ENCODE assay signal across 11 mouse cellular contexts in genomic region chr5:28315526-28315925, GRCm38 (mm10). TPM values are rescaled to one million over a fixed set of nuclear protein-coding genes. Genes with fewer than 3 reads are reported as not detected.
DNase-seq lines count a peak whose midpoint lies in the region; ATAC-seq and TF ChIP-seq lines count a peak whose summit lies in the region.
"Had no signal": no experiment of that assay in that cellular context is flagged by ENCODE, and none has a peak within 500 bp of the region (broad histone marks: within the 10 kb centered on the region; RNA-seq: fewer than 3 reads in every experiment).

No protein-coding gene starts in this region.

- TF ChIP-seq CTCF in liver, embryonic 14.5 days (IDR thresholded peaks at IDR 0.05; ENCODE audit: low read depth), result no peak
- no peak for TF ChIP-seq CTCF in MEL (IDR thresholded peaks at IDR 0.05 in 2 of 3, conservative IDR thresholded peaks at IDR 0.05 in 1 of 3; ENCODE audit: control insufficient read depth in 1 of 3, insufficient read depth in 1 of 3, low read depth in 2 of 3, low read length in 3 of 3, poor library complexity in 1 of 3, severe bottlenecking in 1 of 3)
- TF ChIP-seq CTCF in midbrain, postnatal 0 days (IDR thresholded peaks at IDR 0.05), result no peak

- H3K27ac ChIP-seq in liver, embryonic 14.5 days, result no peak overlapping the region
- no peak overlapping the region for H3K27ac ChIP-seq in liver, embryonic 11.5 days (ENCODE audit: low read depth, low read length)
- peak overlapping the region; percentile 15 for H3K27ac ChIP-seq in MEL (ENCODE audit: control insufficient read depth, low read depth, low read length)
- H3K27ac ChIP-seq in kidney, embryonic 15.5 days, result no peak overlapping the region
- H3K27ac ChIP-seq in midbrain, postnatal 0 days (ENCODE audit: low read depth, low read length), result no peak overlapping the region

- TF ChIP-seq EP300 in liver, embryonic 14.5 days (IDR thresholded peaks at IDR 0.05; ENCODE audit: low read depth), result no peak
- peak; percentile 55 to 71 for TF ChIP-seq EP300 in MEL (IDR thresholded peaks at IDR 0.05; ENCODE audit: low read depth in 1 of 2, low read length in 2 of 2)

- no peak overlapping the region for H3K4me3 ChIP-seq in liver, embryonic 14.5 days (ENCODE audit: insufficient read depth in 1 of 2, low read depth in 2 of 2, low read length in 2 of 2)
- H3K4me3 ChIP-seq in liver, embryonic 11.5 days (ENCODE audit: low read depth, low read length), result no peak overlapping the region
- peak overlapping the region; percentile 1 to 95; a peak in 2 of 4 replicates for H3K4me3 ChIP-seq in MEL (ENCODE audit: control insufficient read depth in 1 of 2, insufficient read depth in 1 of 2, low read depth in 2 of 2, low read length in 2 of 2)
- H3K4me3 ChIP-seq in kidney, embryonic 15.5 days (replicated peaks), result no peak overlapping the region
- no peak overlapping the region for H3K4me3 ChIP-seq in midbrain, postnatal 0 days (ENCODE audit: low read depth, low read length)

- no peak overlapping the region for H3K9ac ChIP-seq in liver, embryonic 14.5 days (replicated peaks)
- no peak overlapping the region for H3K9ac ChIP-seq in liver, embryonic 11.5 days (ENCODE audit: low read depth, low read length)
- no peak overlapping the region for H3K9ac ChIP-seq in MEL (ENCODE audit: control insufficient read depth, low read depth, low read length, poor library complexity, severe bottlenecking)
- H3K9ac ChIP-seq in kidney, embryonic 15.5 days, result no peak overlapping the region
- no peak overlapping the region for H3K9ac ChIP-seq in midbrain, postnatal 0 days (replicated peaks; ENCODE audit: low read length, poor library complexity, severe bottlenecking)

- no peak for TF ChIP-seq RAD21 in MEL (IDR thresholded peaks at IDR 0.05; ENCODE audit: low read depth, low read length)

- WGBS in liver, embryonic 14.5 days (ENCODE audit: insufficient replicate concordance), result 17% methylated on average over 8 of the region's 8 CpGs
- WGBS in liver, embryonic 11.5 days, result 39% methylated on average over 8 of the region's 8 CpGs
- 89% methylated on average over 8 of the region's 8 CpGs for WGBS in kidney, embryonic 15.5 days
- WGBS in midbrain, postnatal 0 days, result 87% methylated on average over 8 of the region's 8 CpGs

- H3K27me3 ChIP-seq in liver, embryonic 14.5 days (ENCODE audit: control insufficient read depth, insufficient read depth, low read length), result no peaks in the 10 kb centered on the region
- H3K27me3 ChIP-seq in liver, embryonic 11.5 days (replicated peaks; ENCODE audit: control insufficient read depth, insufficient read depth, low read length), result no peaks in the 10 kb centered on the region
- no peaks in the 10 kb centered on the region for H3K27me3 ChIP-seq in MEL (ENCODE audit: control insufficient read depth in 1 of 2, insufficient read depth in 2 of 2, low read length in 2 of 2)
- no peaks in the 10 kb centered on the region for H3K27me3 ChIP-seq in kidney, embryonic 15.5 days
- no peaks in the 10 kb centered on the region for H3K27me3 ChIP-seq in midbrain, postnatal 0 days (ENCODE audit: insufficient read depth, low read length)

- peak overlapping the region; percentile 89 for H3K4me2 ChIP-seq in liver, embryonic 14.5 days (ENCODE audit: low read depth)
- H3K4me2 ChIP-seq in liver, embryonic 11.5 days, result no peak overlapping the region
- H3K4me2 ChIP-seq in kidney, embryonic 15.5 days, result no peak overlapping the region
- no peak overlapping the region for H3K4me2 ChIP-seq in midbrain, postnatal 0 days (ENCODE audit: low read depth, low read length, poor library complexity, severe bottlenecking)

- H3K79me2 ChIP-seq in MEL (ENCODE audit: control insufficient read depth, insufficient read depth, low read length, poor library complexity), result peaks cover 35% of the 10 kb centered on the region

- no peaks in the 10 kb centered on the region for H3K36me3 ChIP-seq in liver, embryonic 14.5 days (replicated peaks; ENCODE audit: control insufficient read depth, insufficient read depth, low read depth)
- no peaks in the 10 kb centered on the region for H3K36me3 ChIP-seq in liver, embryonic 11.5 days (ENCODE audit: control insufficient read depth, insufficient read depth, low read length)
- peaks cover 1 to 33% of the 10 kb centered on the region in 2 experiments; a peak in 2 of 4 replicates for H3K36me3 ChIP-seq in MEL (ENCODE audit: control insufficient read depth in 1 of 2, insufficient read depth in 2 of 2, low read length in 2 of 2)
- H3K36me3 ChIP-seq in kidney, embryonic 15.5 days, result no peaks in the 10 kb centered on the region
- no peaks in the 10 kb centered on the region for H3K36me3 ChIP-seq in midbrain, postnatal 0 days (ENCODE audit: insufficient read depth, low read length)

- H3K9me3 ChIP-seq in liver, embryonic 14.5 days (ENCODE audit: control insufficient read depth, low read length), result no peaks in the 10 kb centered on the region
- H3K9me3 ChIP-seq in liver, embryonic 11.5 days (ENCODE audit: control insufficient read depth, low read length), result no peaks in the 10 kb centered on the region
- no peaks in the 10 kb centered on the region for H3K9me3 ChIP-seq in MEL (replicated peaks; ENCODE audit: insufficient read depth, low read length)
- H3K9me3 ChIP-seq in kidney, embryonic 15.5 days (replicated peaks), result no peaks in the 10 kb centered on the region
- H3K9me3 ChIP-seq in midbrain, postnatal 0 days (ENCODE audit: low read length), result no peaks in the 10 kb centered on the region
- H3K9me3 ChIP-seq: limb, embryonic 10.5 days had no signal

- no peak for ATAC-seq in liver, embryonic 14.5 days (ENCODE audit: insufficient read depth)
- ATAC-seq in liver, embryonic 11.5 days (replicated peaks; ENCODE audit: low FRiP score), result no peak
- ATAC-seq in kidney, embryonic 15.5 days (replicated peaks; ENCODE audit: low FRiP score), result no peak
- no peak for ATAC-seq in midbrain, postnatal 0 days (ENCODE audit: low FRiP score)

- DNase-seq in liver, embryonic 14.5 days (ENCODE audit: low read depth in 3 of 3, low spot score in 3 of 3), result peak in 1 of 3 experiments; percentile 20
- no peak for DNase-seq in liver, embryonic 11.5 days (ENCODE audit: low spot score)
- peak; percentile 88 for DNase-seq in MEL (ENCODE audit: low read depth, low spot score)
- peak; percentile 47 for DNase-seq in lung, postnatal 25 days (ENCODE audit: low spot score)
- peak; percentile 9 to 26 for DNase-seq in thymus, postnatal 10 days (ENCODE audit: low spot score in 2 of 2)
- DNase-seq in frontal cortex, postnatal 36 days (ENCODE audit: low spot score in 2 of 2), result no peak
- no peak for DNase-seq in midbrain, postnatal 0 days (ENCODE audit: low spot score)
- DNase-seq: cerebellum, postnatal 25 days; kidney, postnatal 14 days had no signal

- TF ChIP-seq POLR2A in MEL (IDR thresholded peaks at IDR 0.05; ENCODE audit: control insufficient read depth in 1 of 2, insufficient read depth in 1 of 2, low read depth in 1 of 2, low read length in 2 of 2, poor library complexity in 1 of 2), result no peak

- peaks cover 14 to 23% of the 10 kb centered on the region in 2 experiments for H3K4me1 ChIP-seq in liver, embryonic 14.5 days (replicated peaks; ENCODE audit: control insufficient read depth in 2 of 2, insufficient read depth in 2 of 2, low read length in 1 of 2)
- H3K4me1 ChIP-seq in liver, embryonic 11.5 days (replicated peaks; ENCODE audit: control insufficient read depth, insufficient read depth, low read length), result peaks cover 15% of the 10 kb centered on the region
- peaks cover 8 to 15% of the 10 kb centered on the region in 2 experiments for H3K4me1 ChIP-seq in MEL (ENCODE audit: control insufficient read depth in 1 of 2, insufficient read depth in 2 of 2, low read length in 2 of 2)
- H3K4me1 ChIP-seq in kidney, embryonic 15.5 days, result peaks cover 16% of the 10 kb centered on the region
- peaks cover 17% of the 10 kb centered on the region; the same call in 1 of the 2 replicates for H3K4me1 ChIP-seq in midbrain, postnatal 0 days (ENCODE audit: insufficient read depth, low read length)

TF ChIP-seq in MEL, 35 proteins besides CTCF, POLR2A, EP300 and RAD21 (continues in another document):
- TF ChIP-seq TBP (IDR thresholded peaks at IDR 0.05; ENCODE audit: low read depth, low read length) (peak; percentile 94), NELFE (IDR thresholded peaks at IDR 0.05; ENCODE audit: low read depth, low read length) (no peak), KAT2A (conservative IDR thresholded peaks at IDR 0.05; ENCODE audit: low read depth, low read length) (no peak), BHLHE40 (IDR thresholded peaks at IDR 0.05; ENCODE audit: borderline replicate concordance, low read depth, low read length) (peak; percentile 63; the same call in 1 of the 2 replicates), POLR2AphosphoS2 (IDR thresholded peaks at IDR 0.05; ENCODE audit: low read length) (no peak), MXI1 (IDR thresholded peaks at IDR 0.05; ENCODE audit: low read depth, low read length) (no peak), TCF12 (IDR thresholded peaks at IDR 0.05; ENCODE audit: low read depth, low read length) (0 out of 2 replicates have a peak, but pooled peaks have one; percentile 26), ETS1 (IDR thresholded peaks at IDR 0.05; ENCODE audit: low read depth, low read length) (peak; percentile 57; the same call in 1 of the 2 replicates), HCFC1 (IDR thresholded peaks at IDR 0.05; ENCODE audit: low read depth, low read length) (peak; percentile 47; the same call in 1 of the 2 replicates), MEF2A (IDR thresholded peaks at IDR 0.05; ENCODE audit: extremely low read depth, insufficient replicate concordance, low read depth, low read length, poor library complexity, severe bottlenecking) (no peak), RCOR1 (IDR thresholded peaks at IDR 0.05; ENCODE audit: low read depth, low read length) (peak; percentile 73), TAL1 (IDR thresholded peaks at IDR 0.05; ENCODE audit: low read length) (peak; percentile 23; the same call in 1 of the 2 replicates), MAX (IDR thresholded peaks at IDR 0.05; ENCODE audit: low read length) (0 out of 2 replicates have a peak, but pooled peaks have one; percentile 9), MYC (IDR thresholded peaks at IDR 0.05; ENCODE audit: low read depth, low read length) (peak; percentile 38; the same call in 1 of the 2 replicates), SIN3A (IDR thresholded peaks at IDR 0.05; ENCODE audit: low read length) (peak; percentile 42; the same call in 1 of the 2 replicates)

RNA-seq across cellular contexts. Expression of gene Rbm33, which starts 1.4 kb away (rescaled TPM):
- 8.6 and 9.7 TPM in 2 replicates for polyA plus RNA-seq in liver, embryonic 14.5 days (2012; rRNA removed)
- polyA plus RNA-seq in liver, embryonic 14.5 days (2014; fragmentation: Nextera tagmentation; extraction: Ambion mirVana), result 7.1 and 7.3 TPM in 2 replicates
- 11.1 and 12.7 TPM in 2 replicates for polyA plus RNA-seq in liver, embryonic 11.5 days (2014; fragmentation: Nextera tagmentation; extraction: Ambion mirVana)
- 14.6 and 21.8 TPM in 2 replicates for total RNA-seq in MEL (2012; rRNA removed)
- polyA plus RNA-seq in MEL (2012; ENCODE audit: insufficient read depth in 1 of 2, insufficient read length in 2 of 2, low read depth in 1 of 2, low replicate concordance in 2 of 2, missing spikeins in 1 of 2), result 10 to 100 TPM in 1 of 2 experiments, not detected in 1; 60.3 TPM
- polyA plus RNA-seq in kidney, embryonic 15.5 days (2015; fragmentation: Nextera tagmentation; extraction: Ambion mirVana), result 10.8 and 11.4 TPM in 2 replicates
- total RNA-seq in midbrain, postnatal 0 days (2014; rRNA removed), result 31.6 and 36.1 TPM in 2 replicates
- polyA plus RNA-seq in midbrain, postnatal 0 days (2015; fragmentation: Nextera tagmentation; extraction: Ambion mirVana), result 10.3 and 13.8 TPM in 2 replicates

Comparison
In these comparisons a context has a peak if more than half of its experiments do, and no peak if none do; other contexts are left out.
1. DNase-seq: peak in MEL (single experiment), lung, postnatal 25 days (single experiment) and thymus, postnatal 10 days (2 of 2); none in liver, embryonic 11.5 days (single experiment), frontal cortex, postnatal 36 days (0 of 2) and midbrain, postnatal 0 days (single experiment).
2. H3K4me3 ChIP-seq: peak in MEL (2 of 2); none in liver, embryonic 14.5 days (0 of 2), liver, embryonic 11.5 days (single experiment), kidney, embryonic 15.5 days (single experiment) and midbrain, postnatal 0 days (single experiment).